15 mouse cellular contexts compared by ENCODE assay signal in the genomic region with DNA sequence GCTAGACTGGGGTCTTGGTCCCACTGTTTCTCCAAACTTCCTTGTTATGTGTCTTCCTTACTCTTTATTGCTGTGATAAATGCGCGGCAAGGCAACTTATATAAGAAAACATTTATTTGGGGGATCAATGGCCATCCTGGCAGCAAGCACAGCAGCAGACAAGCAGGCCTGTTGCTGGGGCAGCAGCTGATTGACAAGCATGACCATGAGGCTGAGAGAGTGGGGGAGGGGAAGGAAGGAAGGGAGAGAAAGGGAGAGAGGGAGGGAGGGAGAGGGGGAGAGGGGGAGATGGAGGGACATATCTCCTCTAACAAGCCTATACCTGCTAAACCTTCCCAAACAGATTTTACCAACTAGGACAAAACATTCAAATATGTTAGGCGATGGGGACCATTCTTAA.
"Had no signal": no experiment of that assay in that cellular context is flagged by ENCODE, and none has a peak within 500 bp of the region (broad histone marks: within the 10 kb centered on the region; RNA-seq: fewer than 3 reads in every experiment).

No protein-coding gene starts in this region.

- H3K36me3 ChIP-seq: limb, embryonic 12.5 days; limb, embryonic 15.5 days had no signal

- DNase-seq: kidney, adult 18-20 months; kidney, adult 9 months; kidney, postnatal 14 days; kidney, postnatal 4 days; left cerebral cortex, postnatal 4 days; liver, postnatal 0 days; lung, embryonic 14.5 days; thymus, adult 18-20 months; thymus, postnatal 36 days had no signal

- H3K4me3 ChIP-seq: limb, embryonic 12.5 days; limb, embryonic 15.5 days had no signal

- H3K4me2 ChIP-seq: limb, embryonic 12.5 days; limb, embryonic 15.5 days; liver, embryonic 11.5 days; lung, embryonic 14.5 days had no signal

- H3K27me3 ChIP-seq: limb, embryonic 12.5 days; limb, embryonic 15.5 days had no signal

- H3K9me3 ChIP-seq: limb, embryonic 12.5 days; limb, embryonic 15.5 days had no signal

- H3K27ac ChIP-seq: limb, embryonic 12.5 days; limb, embryonic 15.5 days; liver, embryonic 14.5 days; macrophage had no signal

- H3K9ac ChIP-seq: limb, embryonic 12.5 days; limb, embryonic 15.5 days; liver, embryonic 14.5 days; liver, postnatal 0 days; lung, embryonic 14.5 days had no signal

- ATAC-seq: liver, postnatal 0 days; lung, postnatal 0 days had no signal
